Mouse (Mus musculus): ENCODE results near the gene Smc3. TPM values are rescaled to one million over a fixed set of nuclear protein-coding genes. Genes with fewer than 3 reads are reported as not detected.

The Smc3 gene
- polyA plus RNA-seq, 1 experiment from 2014 or later, result 61.8 TPM

DNA sequence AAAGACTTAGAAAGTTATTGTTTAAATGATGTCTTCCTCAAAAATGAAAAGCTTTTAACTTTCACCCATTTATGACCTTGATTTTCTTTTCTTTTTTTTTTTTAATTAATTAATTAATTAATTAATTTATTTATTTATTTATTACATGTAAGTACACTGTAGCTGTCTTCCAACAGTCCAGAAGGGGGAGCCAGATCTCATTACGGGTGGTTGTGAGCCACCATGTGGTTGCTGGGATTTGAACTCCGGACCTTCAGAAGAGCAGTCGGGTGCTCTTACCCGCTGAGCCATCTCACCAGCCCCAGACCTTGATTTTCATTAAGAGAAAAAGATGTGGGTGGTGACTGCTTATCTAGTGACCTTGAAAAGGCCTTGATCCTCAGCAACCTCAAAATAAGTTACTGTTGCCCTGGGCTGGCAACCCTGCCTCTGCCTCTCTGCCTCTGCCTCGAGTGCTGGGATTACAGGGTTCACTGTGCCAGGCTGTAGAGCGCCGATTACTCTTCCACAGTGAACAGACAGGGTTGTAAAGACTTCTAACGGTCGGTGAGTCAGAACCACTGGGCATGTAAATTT is 43.9 kb downstream of the Smc3 start:
- DNase-seq (ENCODE audit: low spot score) (peak; percentile 28), ATAC-seq (no peak)
- H3K4me3 ChIP-seq (ENCODE audit: low read depth, low read length), result no peak overlapping the region
- H3K4me2 ChIP-seq (ENCODE audit: low read length), result no peak overlapping the region
- 89% methylated on average over 9 of the region's 9 CpGs for WGBS
- no peaks in the 10 kb centered on the region for H3K27me3 ChIP-seq (replicated peaks; ENCODE audit: control insufficient read depth, insufficient read depth, low read length)
- no peak overlapping the region for H3K9ac ChIP-seq (ENCODE audit: low read length)
- H3K4me1 ChIP-seq (ENCODE audit: control insufficient read depth, insufficient read depth, low read length), result no peaks in the 10 kb centered on the region
- H3K36me3 ChIP-seq (ENCODE audit: control insufficient read depth, insufficient read depth, low read length), result peaks cover 72% of the 10 kb centered on the region
- no peak overlapping the region for H3K27ac ChIP-seq (ENCODE audit: low read depth, low read length)
- H3K9me3 ChIP-seq (replicated peaks; ENCODE audit: control insufficient read depth, low read length), result no peaks in the 10 kb centered on the region

DNA sequence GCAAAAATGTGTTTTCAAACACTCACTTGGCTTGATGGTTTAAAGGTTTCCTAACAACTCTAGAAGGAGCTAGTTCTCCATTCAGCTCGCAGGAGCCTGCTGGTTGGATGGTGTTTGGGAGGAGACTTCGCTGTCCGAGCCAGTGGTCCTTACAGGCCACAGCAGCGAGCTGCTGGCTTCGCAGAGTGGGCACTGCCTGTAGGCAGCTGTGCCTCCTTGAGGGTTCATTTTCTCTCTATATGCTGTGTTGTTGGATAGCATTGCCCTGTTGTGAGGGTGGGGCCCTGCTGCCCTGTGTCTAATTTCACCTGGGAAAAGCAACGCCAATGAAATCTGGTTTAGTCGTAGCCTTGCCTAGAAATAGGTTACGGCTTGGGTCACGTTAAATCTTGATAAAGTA is 47.1 kb downstream of the Smc3 start:
- Histone ChIP-seq H3K27ac (ENCODE audit: low read depth, low read length) (no peak overlapping the region), H3K4me1 (ENCODE audit: control insufficient read depth, insufficient read depth, low read length) (no peaks in the 10 kb centered on the region), H3K9ac (ENCODE audit: low read length) (no peak overlapping the region), H3K27me3 (replicated peaks; ENCODE audit: control insufficient read depth, insufficient read depth, low read length) (no peaks in the 10 kb centered on the region), H3K36me3 (ENCODE audit: control insufficient read depth, insufficient read depth, low read length) (peaks cover 43% of the 10 kb centered on the region), H3K4me2 (ENCODE audit: low read length) (no peak overlapping the region), H3K4me3 (ENCODE audit: low read depth, low read length) (no peak overlapping the region), H3K9me3 (replicated peaks; ENCODE audit: control insufficient read depth, low read length) (no peaks in the 10 kb centered on the region)
- ATAC-seq (no peak), DNase-seq (ENCODE audit: low spot score) (no peak)
- WGBS, result 89% methylated on average over 9 of the region's 9 CpGs

DNA sequence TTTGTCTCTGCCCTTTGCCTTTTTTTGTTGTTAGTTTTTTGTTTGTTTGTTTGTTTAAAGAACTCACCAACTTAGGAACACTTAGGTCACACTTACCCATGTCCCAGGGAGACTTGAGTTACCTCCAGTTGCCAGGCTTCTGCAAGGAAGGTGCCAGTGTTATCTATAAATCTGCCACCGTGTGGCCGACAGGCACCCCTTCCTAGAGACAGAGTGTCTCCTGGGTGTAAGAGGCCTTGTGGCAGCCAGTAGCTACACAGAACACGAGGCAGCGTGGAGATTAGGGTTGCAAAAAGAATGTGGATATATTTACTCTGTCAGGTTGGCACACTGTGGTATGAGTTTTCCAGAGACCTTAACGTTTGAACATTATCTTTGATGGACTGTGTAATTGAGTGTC is 47.9 kb downstream of the Smc3 start:
- H3K4me2 ChIP-seq (ENCODE audit: low read length), result no peak overlapping the region
- H3K4me1 ChIP-seq (ENCODE audit: control insufficient read depth, insufficient read depth, low read length), result peaks cover 3% of the 10 kb centered on the region; the same call in 1 of the 2 replicates
- 57% methylated on average over 5 of the region's 5 CpGs for WGBS
- H3K27me3 ChIP-seq (replicated peaks; ENCODE audit: control insufficient read depth, insufficient read depth, low read length), result no peaks in the 10 kb centered on the region
- peak; percentile 35; the same call in 1 of the 2 replicates for ATAC-seq
- no peak overlapping the region for H3K27ac ChIP-seq (ENCODE audit: low read depth, low read length)
- H3K9ac ChIP-seq (ENCODE audit: low read length), result no peak overlapping the region
- peaks cover 40% of the 10 kb centered on the region for H3K36me3 ChIP-seq (ENCODE audit: control insufficient read depth, insufficient read depth, low read length)
- no peaks in the 10 kb centered on the region for H3K9me3 ChIP-seq (replicated peaks; ENCODE audit: control insufficient read depth, low read length)
- no peak for DNase-seq (ENCODE audit: low spot score)
- H3K4me3 ChIP-seq (ENCODE audit: low read depth, low read length), result no peak overlapping the region

DNA sequence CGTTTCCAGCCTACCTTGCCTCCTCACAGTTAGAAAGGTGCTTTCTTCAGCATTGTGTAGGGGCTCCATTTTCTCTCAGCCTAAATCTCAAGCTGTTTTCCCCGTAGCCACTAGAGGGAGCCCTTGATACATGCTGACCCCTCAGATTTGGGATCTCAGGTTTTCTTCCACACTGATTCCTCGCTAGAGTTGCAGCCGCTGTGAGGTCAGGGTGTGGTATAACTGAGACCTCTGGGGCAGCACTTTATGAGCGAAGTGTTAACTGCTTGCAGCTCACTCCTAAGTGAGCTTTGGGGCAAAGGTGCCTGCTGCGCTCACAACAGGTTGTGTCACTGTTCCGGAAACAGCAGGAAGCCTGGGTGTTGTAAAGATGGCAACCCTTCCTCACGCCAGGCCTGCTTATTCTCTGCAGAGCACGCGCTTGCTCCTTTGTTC is 48.6 kb downstream of the Smc3 start:
- peak; percentile 75 for ATAC-seq
- Histone ChIP-seq H3K4me2 (ENCODE audit: low read length) (no peak overlapping the region), H3K9ac (ENCODE audit: low read length) (no peak overlapping the region; the same call in 1 of the 2 replicates), H3K36me3 (ENCODE audit: control insufficient read depth, insufficient read depth, low read length) (peaks cover 33% of the 10 kb centered on the region), H3K27me3 (replicated peaks; ENCODE audit: control insufficient read depth, insufficient read depth, low read length) (no peaks in the 10 kb centered on the region), H3K4me3 (ENCODE audit: low read depth, low read length) (no peak overlapping the region), H3K9me3 (replicated peaks; ENCODE audit: control insufficient read depth, low read length) (no peaks in the 10 kb centered on the region), H3K4me1 (ENCODE audit: control insufficient read depth, insufficient read depth, low read length) (peaks cover 3% of the 10 kb centered on the region; the same call in 1 of the 2 replicates), H3K27ac (ENCODE audit: low read depth, low read length) (no peak overlapping the region)
- 30% methylated on average over 10 of the region's 10 CpGs for WGBS
- peak; percentile 84 for DNase-seq (ENCODE audit: low spot score)

DNA sequence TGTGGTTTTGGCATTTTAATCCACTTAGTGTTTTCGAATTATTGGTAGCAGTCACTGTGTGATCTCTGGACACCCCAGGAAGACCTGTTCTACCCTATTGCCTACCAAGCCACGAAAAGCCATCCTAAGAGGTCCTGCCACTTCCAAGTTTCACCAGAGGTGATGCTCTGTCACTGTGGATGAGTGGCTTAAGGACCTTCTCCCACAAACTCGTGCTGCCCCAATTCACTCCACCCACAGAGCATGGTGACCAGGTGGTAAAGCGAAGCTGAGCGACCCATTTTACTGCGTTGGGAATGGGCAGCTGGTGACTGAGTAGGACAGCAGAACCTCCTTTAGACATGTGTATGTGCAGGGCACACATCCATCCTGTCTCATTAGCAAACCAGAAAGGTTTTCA is 49.2 kb downstream of the Smc3 start:
- ATAC-seq (peak; percentile 16; the same call in 1 of the 2 replicates), DNase-seq (ENCODE audit: low spot score) (no peak)
- no peak overlapping the region; the same call in 1 of the 2 replicates for H3K9ac ChIP-seq (ENCODE audit: low read length)
- peaks cover 3% of the 10 kb centered on the region; the same call in 1 of the 2 replicates for H3K4me1 ChIP-seq (ENCODE audit: control insufficient read depth, insufficient read depth, low read length)
- H3K27me3 ChIP-seq (replicated peaks; ENCODE audit: control insufficient read depth, insufficient read depth, low read length), result no peaks in the 10 kb centered on the region
- 78% methylated on average over 6 of the region's 6 CpGs for WGBS
- H3K4me3 ChIP-seq (ENCODE audit: low read depth, low read length), result no peak overlapping the region
- no peak overlapping the region for H3K4me2 ChIP-seq (ENCODE audit: low read length)
- H3K27ac ChIP-seq (ENCODE audit: low read depth, low read length), result no peak overlapping the region
- H3K9me3 ChIP-seq (replicated peaks; ENCODE audit: control insufficient read depth, low read length), result no peaks in the 10 kb centered on the region
- H3K36me3 ChIP-seq (ENCODE audit: control insufficient read depth, insufficient read depth, low read length), result peaks cover 29% of the 10 kb centered on the region

GRCm38 (mm10) chr19:53649802-53650201 is 49.6 kb downstream of the Smc3 start:
- 72% methylated on average over 5 of the region's 5 CpGs for WGBS
- peaks cover 26% of the 10 kb centered on the region for H3K36me3 ChIP-seq (ENCODE audit: control insufficient read depth, insufficient read depth, low read length)
- no peaks in the 10 kb centered on the region for H3K27me3 ChIP-seq (replicated peaks; ENCODE audit: control insufficient read depth, insufficient read depth, low read length)
- H3K9me3 ChIP-seq (replicated peaks; ENCODE audit: control insufficient read depth, low read length), result no peaks in the 10 kb centered on the region
- no peak for DNase-seq (ENCODE audit: low spot score)
- H3K9ac ChIP-seq (ENCODE audit: low read length), result no peak overlapping the region
- no peak overlapping the region for H3K4me2 ChIP-seq (ENCODE audit: low read length)
- no peak overlapping the region for H3K27ac ChIP-seq (ENCODE audit: low read depth, low read length)
- H3K4me3 ChIP-seq (ENCODE audit: low read depth, low read length), result no peak overlapping the region
- ATAC-seq, result no peak
- H3K4me1 ChIP-seq (ENCODE audit: control insufficient read depth, insufficient read depth, low read length), result peaks cover 3% of the 10 kb centered on the region; the same call in 1 of the 2 replicates

- WGBS, result 81% methylated on average over 7 of the region's 7 CpGs
- no peak overlapping the region for H3K9ac ChIP-seq (ENCODE audit: low read length)
- peaks cover 3% of the 10 kb centered on the region; the same call in 1 of the 2 replicates for H3K4me1 ChIP-seq (ENCODE audit: control insufficient read depth, insufficient read depth, low read length)
- H3K4me2 ChIP-seq (ENCODE audit: low read length), result no peak overlapping the region
- H3K27ac ChIP-seq (ENCODE audit: low read depth, low read length), result no peak overlapping the region
- no peak overlapping the region for H3K4me3 ChIP-seq (ENCODE audit: low read depth, low read length)
- peaks cover 16% of the 10 kb centered on the region for H3K36me3 ChIP-seq (ENCODE audit: control insufficient read depth, insufficient read depth, low read length)
- H3K9me3 ChIP-seq (replicated peaks; ENCODE audit: control insufficient read depth, low read length), result no peaks in the 10 kb centered on the region
- no peaks in the 10 kb centered on the region for H3K27me3 ChIP-seq (replicated peaks; ENCODE audit: control insufficient read depth, insufficient read depth, low read length)
- no peak for DNase-seq (ENCODE audit: low spot score)
- ATAC-seq, result no peak
Measured at GRCm38 (mm10) chr19:53650921-53651320, 50.7 kb downstream of the Smc3 start.

GRCm38 (mm10) chr19:53652267-53652666 is 52.1 kb downstream of the Smc3 start:
- WGBS, result 71% methylated on average over 9 of the region's 9 CpGs
- Histone ChIP-seq H3K4me1 (ENCODE audit: control insufficient read depth, insufficient read depth, low read length) (peaks cover 3% of the 10 kb centered on the region; the same call in 1 of the 2 replicates), H3K4me2 (ENCODE audit: low read length) (no peak overlapping the region), H3K9me3 (replicated peaks; ENCODE audit: control insufficient read depth, low read length) (no peaks in the 10 kb centered on the region), H3K27ac (ENCODE audit: low read depth, low read length) (no peak overlapping the region), H3K36me3 (ENCODE audit: control insufficient read depth, insufficient read depth, low read length) (peaks cover 3% of the 10 kb centered on the region; the same call in 1 of the 2 replicates), H3K27me3 (replicated peaks; ENCODE audit: control insufficient read depth, insufficient read depth, low read length) (no peaks in the 10 kb centered on the region), H3K4me3 (ENCODE audit: low read depth, low read length) (no peak overlapping the region), H3K9ac (ENCODE audit: low read length) (no peak overlapping the region; the same call in 1 of the 2 replicates)
- ATAC-seq, result no peak
- no peak for DNase-seq (ENCODE audit: low spot score)

DNA sequence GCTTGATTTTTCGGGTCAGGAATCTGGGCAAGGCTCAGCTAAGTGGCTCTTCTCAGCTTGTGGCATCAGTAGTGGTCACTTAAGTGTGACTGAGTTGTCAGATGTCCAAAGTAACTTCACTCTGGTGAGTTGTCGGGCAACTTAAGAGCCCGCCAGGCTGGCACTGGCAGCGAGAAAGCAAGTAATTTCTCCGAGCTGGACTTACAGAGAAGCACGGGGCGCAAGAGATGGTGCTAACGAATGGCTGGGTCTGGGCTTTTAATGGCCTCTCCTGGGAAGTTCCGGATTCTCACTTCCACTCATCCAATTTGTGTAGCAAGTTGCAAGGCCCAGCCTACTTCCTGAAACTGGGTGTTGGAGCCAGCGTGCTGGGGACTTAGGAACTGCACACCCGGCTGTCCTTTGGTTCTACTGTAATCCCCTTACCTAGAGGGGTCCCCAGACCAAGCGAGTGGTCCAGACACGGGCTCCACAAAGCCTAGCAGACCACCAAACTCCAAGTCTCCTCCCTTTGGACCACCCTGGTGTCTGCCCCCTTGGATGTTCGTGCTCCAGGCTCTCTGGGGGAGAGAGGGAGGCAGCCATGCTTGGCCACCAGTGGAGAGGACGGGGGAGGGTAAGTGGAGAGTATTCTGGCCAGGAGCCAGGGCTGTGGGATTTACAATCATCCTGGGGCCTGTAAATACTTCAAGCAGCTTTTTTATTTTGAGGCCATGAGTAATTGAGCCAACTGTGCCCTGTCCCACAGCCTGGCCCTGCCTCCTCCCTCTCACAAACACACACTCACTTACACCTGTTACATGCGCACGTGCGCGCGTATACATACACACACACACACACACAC is 53.6 kb downstream of the Smc3 start:
- H3K4me3 ChIP-seq (ENCODE audit: low read depth, low read length), result no peak overlapping the region
- peak; percentile 52 for DNase-seq (ENCODE audit: low spot score)

More for the DNA sequence above, 53.6 kb downstream of the Smc3 start:
- no peak overlapping the region for H3K4me2 ChIP-seq (ENCODE audit: low read length)
- no peak overlapping the region for H3K9ac ChIP-seq (ENCODE audit: low read length)
- no peak overlapping the region for H3K27ac ChIP-seq (ENCODE audit: low read depth, low read length)
- H3K27me3 ChIP-seq (replicated peaks; ENCODE audit: control insufficient read depth, insufficient read depth, low read length), result no peaks in the 10 kb centered on the region
- WGBS, result 56% methylated on average over 20 of the region's 20 CpGs
- no peaks in the 10 kb centered on the region for H3K36me3 ChIP-seq (ENCODE audit: control insufficient read depth, insufficient read depth, low read length)
- no peaks in the 10 kb centered on the region for H3K9me3 ChIP-seq (replicated peaks; ENCODE audit: control insufficient read depth, low read length)
- H3K4me1 ChIP-seq (ENCODE audit: control insufficient read depth, insufficient read depth, low read length), result peaks cover 3% of the 10 kb centered on the region; the same call in 1 of the 2 replicates
- ATAC-seq, result peak; percentile 47

Measured in forebrain, embryonic 14.5 days (tissue).